Comparison of ENCODE assay signal across 8 mouse cellular contexts in genomic region chr4:101419151-101419910, GRCm38 (mm10). TPM values are rescaled to one million over a fixed set of nuclear protein-coding genes. Genes with fewer than 3 reads are reported as not detected.
DNase-seq lines count a peak whose midpoint lies in the region; ATAC-seq and TF ChIP-seq lines count a peak whose summit lies in the region.

Ak4 (plus strand) TSS chr4:101419277.

- DNase-seq in heart, postnatal 0 days (ENCODE audit: low spot score): no peak
- DNase-seq in kidney, postnatal 25 days: peak; percentile 77 to 91
- DNase-seq in liver, postnatal 0 days: peak; percentile 73
- DNase-seq in thymus, postnatal 4 days: peak; percentile 67

- ATAC-seq in forebrain, embryonic 12.5 days (ENCODE audit: low FRiP score): peak; percentile 87
- peak; percentile 53 for ATAC-seq in heart, postnatal 0 days (ENCODE audit: insufficient read depth, low read depth)
- peak; percentile 84 for ATAC-seq in liver, postnatal 0 days
- peak; percentile 80 for ATAC-seq in neural tube, embryonic 15.5 days (ENCODE audit: low FRiP score)

- peak within 1 kb of the TSS; percentile 31; the same call in 1 of the 2 replicates for H3K27ac ChIP-seq in ES-Bruce4 (ENCODE audit: insufficient read depth, low read length)
- no peak within 1 kb of the TSS for H3K27ac ChIP-seq in brown adipose tissue, adult 24 weeks (replicated peaks; ENCODE audit: low read depth, low read length)
- H3K27ac ChIP-seq in forebrain, embryonic 12.5 days: peak within 1 kb of the TSS; percentile 56
- H3K27ac ChIP-seq in heart, postnatal 0 days (ENCODE audit: low read depth): peak within 1 kb of the TSS; percentile 65
- peak within 1 kb of the TSS; percentile 95 for H3K27ac ChIP-seq in liver, postnatal 0 days (ENCODE audit: low read depth)
- H3K27ac ChIP-seq in neural tube, embryonic 15.5 days (replicated peaks): peak within 1 kb of the TSS; percentile 45; the same call in 1 of the 2 replicates

- no peak for TF ChIP-seq CTCF in ES-Bruce4 (IDR thresholded peaks at IDR 0.05; ENCODE audit: low read depth, low read length)
- no peak for TF ChIP-seq CTCF in heart, postnatal 0 days (IDR thresholded peaks at IDR 0.05; ENCODE audit: low read depth)
- TF ChIP-seq CTCF in liver, postnatal 0 days (IDR thresholded peaks at IDR 0.05; ENCODE audit: low read depth): peak; percentile 4; the same call in 1 of the 2 replicates

- no peaks in the 10 kb centered on the region for H3K27me3 ChIP-seq in ES-Bruce4 (ENCODE audit: control insufficient read depth, insufficient read depth, low read length, poor library complexity, severe bottlenecking)
- 0 out of 2 replicates have a peak, but pooled peaks cover 3% of the 10 kb centered on the region for H3K27me3 ChIP-seq in forebrain, embryonic 12.5 days
- no peaks in the 10 kb centered on the region for H3K27me3 ChIP-seq in heart, postnatal 0 days (ENCODE audit: control insufficient read depth, insufficient read depth, low read length)
- H3K27me3 ChIP-seq in liver, postnatal 0 days (ENCODE audit: insufficient read depth, low read length): peaks cover 11% of the 10 kb centered on the region
- 0 out of 2 replicates have a peak, but pooled peaks cover 7% of the 10 kb centered on the region for H3K27me3 ChIP-seq in neural tube, embryonic 15.5 days (replicated peaks)

- 1% methylated on average over 65 of the region's 74 CpGs for WGBS in forebrain, embryonic 12.5 days
- WGBS in heart, postnatal 0 days: under 1% methylated on average over 51 of the region's 74 CpGs
- WGBS in liver, postnatal 0 days (ENCODE audit: insufficient replicate concordance): 1% methylated on average over 42 of the region's 74 CpGs
- under 1% methylated on average over 58 of the region's 74 CpGs for WGBS in neural tube, embryonic 15.5 days

- peak within 1 kb of the TSS; percentile 90 for H3K9ac ChIP-seq in ES-Bruce4 (ENCODE audit: low read depth, poor library complexity, severe bottlenecking)
- H3K9ac ChIP-seq in forebrain, embryonic 12.5 days: peak within 1 kb of the TSS; percentile 72
- H3K9ac ChIP-seq in heart, postnatal 0 days (replicated peaks; ENCODE audit: low read depth, low read length): peak within 1 kb of the TSS; percentile 74
- H3K9ac ChIP-seq in liver, postnatal 0 days (replicated peaks): peak within 1 kb of the TSS; percentile 78
- peak within 1 kb of the TSS; percentile 70 for H3K9ac ChIP-seq in neural tube, embryonic 15.5 days (replicated peaks)

- no peaks in the 10 kb centered on the region for H3K9me3 ChIP-seq in ES-Bruce4 (replicated peaks; ENCODE audit: control insufficient read depth, insufficient read depth, low read length, poor library complexity, severe bottlenecking)
- H3K9me3 ChIP-seq in forebrain, embryonic 12.5 days: no peaks in the 10 kb centered on the region
- H3K9me3 ChIP-seq in heart, postnatal 0 days (replicated peaks; ENCODE audit: control insufficient read depth, low read length): no peaks in the 10 kb centered on the region
- no peaks in the 10 kb centered on the region for H3K9me3 ChIP-seq in liver, postnatal 0 days (ENCODE audit: low read length)
- H3K9me3 ChIP-seq in neural tube, embryonic 15.5 days (replicated peaks): no peaks in the 10 kb centered on the region

- H3K4me3 ChIP-seq in ES-Bruce4 (ENCODE audit: low read depth, low read length): peak within 1 kb of the TSS; percentile 94
- peak within 1 kb of the TSS; percentile 67 for H3K4me3 ChIP-seq in brown adipose tissue, adult 24 weeks (ENCODE audit: insufficient read depth, low read depth, low read length)
- peak within 1 kb of the TSS; percentile 73 for H3K4me3 ChIP-seq in forebrain, embryonic 12.5 days (replicated peaks)
- peak within 1 kb of the TSS; percentile 82 for H3K4me3 ChIP-seq in heart, postnatal 0 days (ENCODE audit: low read depth, low read length)
- peak within 1 kb of the TSS; percentile 59 for H3K4me3 ChIP-seq in liver, postnatal 0 days (ENCODE audit: low read depth, low read length)
- peak within 1 kb of the TSS; percentile 73 for H3K4me3 ChIP-seq in neural tube, embryonic 15.5 days (replicated peaks)

- H3K4me1 ChIP-seq in ES-Bruce4 (ENCODE audit: control insufficient read depth, insufficient read depth, low read length): peaks cover 2% of the 10 kb centered on the region
- no peaks in the 10 kb centered on the region for H3K4me1 ChIP-seq in brown adipose tissue, adult 24 weeks (ENCODE audit: control insufficient read depth, insufficient read depth, insufficient read length, low read length)
- H3K4me1 ChIP-seq in forebrain, embryonic 12.5 days: peaks cover 10% of the 10 kb centered on the region
- H3K4me1 ChIP-seq in heart, postnatal 0 days (ENCODE audit: control insufficient read depth, insufficient read depth): 0 out of 2 replicates have a peak, but pooled peaks cover 8% of the 10 kb centered on the region
- no peaks in the 10 kb centered on the region for H3K4me1 ChIP-seq in liver, postnatal 0 days (ENCODE audit: insufficient read depth)
- H3K4me1 ChIP-seq in neural tube, embryonic 15.5 days: peaks cover 11% of the 10 kb centered on the region

- no peak for TF ChIP-seq POLR2A in ES-Bruce4 (IDR thresholded peaks at IDR 0.05; ENCODE audit: insufficient read depth, low read length)

- H3K4me2 ChIP-seq in forebrain, embryonic 12.5 days: peak within 1 kb of the TSS; percentile 96
- peak within 1 kb of the TSS; percentile 99 for H3K4me2 ChIP-seq in heart, postnatal 0 days (ENCODE audit: low read depth, low read length)
- peak within 1 kb of the TSS; percentile 97 for H3K4me2 ChIP-seq in liver, postnatal 0 days (ENCODE audit: low read depth, low read length)
- peak within 1 kb of the TSS; percentile 99 for H3K4me2 ChIP-seq in neural tube, embryonic 15.5 days

- TF ChIP-seq EP300 in ES-Bruce4 (IDR thresholded peaks at IDR 0.05; ENCODE audit: insufficient read depth, low read depth, low read length): no peak
- no peak for TF ChIP-seq EP300 in heart, postnatal 0 days (IDR thresholded peaks at IDR 0.05; ENCODE audit: low read depth)
- no peak for TF ChIP-seq EP300 in liver, postnatal 0 days (IDR thresholded peaks at IDR 0.05; ENCODE audit: low read depth)

- no peaks in the 10 kb centered on the region; the same call in 1 of the 2 replicates for H3K36me3 ChIP-seq in ES-Bruce4 (ENCODE audit: control insufficient read depth, insufficient read depth, low read length, poor library complexity, severe bottlenecking)
- no peaks in the 10 kb centered on the region for H3K36me3 ChIP-seq in forebrain, embryonic 12.5 days (replicated peaks)
- H3K36me3 ChIP-seq in heart, postnatal 0 days (replicated peaks; ENCODE audit: control insufficient read depth, insufficient read depth, low read length): 0 out of 2 replicates have a peak, but pooled peaks cover 5% of the 10 kb centered on the region
- H3K36me3 ChIP-seq in liver, postnatal 0 days (replicated peaks; ENCODE audit: insufficient read depth, low read length): no peaks in the 10 kb centered on the region
- H3K36me3 ChIP-seq in neural tube, embryonic 15.5 days: no peaks in the 10 kb centered on the region

RNA-seq across cellular contexts. Expression of gene Ak4, which starts in this region (rescaled TPM):
- polyA plus RNA-seq in ES-Bruce4 (2011; ENCODE audit: insufficient read depth, insufficient read length, low read depth, missing spikeins): 61.4 and 62.7 TPM in 2 replicates
- 0.92 and 2.4 TPM in 2 replicates for polyA plus RNA-seq in brown adipose tissue, adult 24 weeks (2012; ENCODE audit: insufficient read depth, insufficient read length, missing spikeins)
- 17.8 and 20.5 TPM in 2 replicates for polyA plus RNA-seq in forebrain, embryonic 12.5 days (2016; fragmentation: Nextera tagmentation; extraction: Ambion mirVana)
- total RNA-seq in heart, postnatal 0 days (2014; rRNA removed; ENCODE audit: low replicate concordance): 11.0 and 18.4 TPM in 2 replicates
- 4.6 and 5.3 TPM in 2 replicates for polyA plus RNA-seq in heart, postnatal 0 days (2015; fragmentation: Nextera tagmentation; extraction: Ambion mirVana)
- polyA plus RNA-seq in liver, postnatal 0 days (2015; fragmentation: Nextera tagmentation; extraction: Ambion mirVana): 27.1 and 31.3 TPM in 2 replicates
- 7.4 and 7.8 TPM in 2 replicates for polyA plus RNA-seq in neural tube, embryonic 15.5 days (2015; fragmentation: Nextera tagmentation; extraction: Ambion mirVana)
